Mouse (Mus musculus): Measurements from ENCODE around the gene Gm6217.
"Not testable (repeated sequence)": the region's sequence is repeated elsewhere in the genome, so short reads cannot be mapped to it uniquely, and the experiment has no call there.

The Gm6217 gene

GRCm38 (mm10) chr1:82931326-82931725 is at the start of gene Gm6217:
Gene Gm6217, minus strand, starts transcription at chr1:82931399.
- DNase-seq, result not testable (repeated sequence)

- DNase-seq, result no peak
Observed at GRCm38 (mm10) chr1:82977840-82978239, 46.6 kb upstream of the Gm6217 start.

- DNase-seq, result no peak
Observed at GRCm38 (mm10) chr1:82975750-82976149, 44.6 kb upstream of the Gm6217 start.

DNA sequence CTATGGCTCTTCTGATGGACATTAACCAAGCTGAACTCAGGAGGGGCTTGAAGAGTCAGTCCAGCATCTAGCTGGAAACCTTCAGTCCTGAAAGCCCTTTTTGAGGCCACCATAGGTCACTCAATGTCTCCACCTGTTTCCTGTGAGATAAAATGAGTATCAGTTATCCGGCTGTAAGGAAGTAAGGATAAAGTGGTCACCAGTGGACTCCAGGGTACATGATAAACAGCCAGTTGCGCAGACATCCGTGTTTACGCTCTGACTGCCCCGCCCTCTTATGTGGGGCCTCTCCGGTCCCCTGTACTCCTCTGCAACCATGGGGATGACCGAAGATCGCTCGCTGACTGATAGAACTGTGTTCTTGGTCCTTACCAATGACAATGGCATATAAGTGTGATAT is 43.1 kb upstream of the Gm6217 start:
- DNase-seq, result no peak

GRCm38 (mm10) chr1:82973901-82974300 is 42.7 kb upstream of the Gm6217 start:
- no peak for DNase-seq

DNA sequence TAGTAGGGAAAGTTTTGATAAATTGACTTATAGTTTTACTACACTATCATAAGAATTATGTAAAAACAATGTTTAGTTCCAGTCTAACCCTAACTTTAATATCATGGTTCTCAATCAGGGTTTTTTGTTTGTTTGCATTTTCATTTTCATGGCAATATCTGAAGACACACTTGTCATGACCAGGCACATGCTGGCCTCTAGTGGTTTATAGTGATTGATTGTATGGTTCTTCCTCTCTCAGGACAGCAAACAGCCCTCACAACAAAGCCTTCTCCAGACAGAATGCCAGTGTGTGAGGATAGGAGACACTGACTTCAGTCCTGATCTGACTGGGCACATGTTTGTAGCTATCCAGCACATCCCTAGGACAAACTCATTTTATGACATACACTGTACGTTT is 42.0 kb upstream of the Gm6217 start:
- no peak for DNase-seq

- DNase-seq, result no peak
Observed at GRCm38 (mm10) chr1:82972046-82972445, 40.8 kb upstream of the Gm6217 start.

DNA sequence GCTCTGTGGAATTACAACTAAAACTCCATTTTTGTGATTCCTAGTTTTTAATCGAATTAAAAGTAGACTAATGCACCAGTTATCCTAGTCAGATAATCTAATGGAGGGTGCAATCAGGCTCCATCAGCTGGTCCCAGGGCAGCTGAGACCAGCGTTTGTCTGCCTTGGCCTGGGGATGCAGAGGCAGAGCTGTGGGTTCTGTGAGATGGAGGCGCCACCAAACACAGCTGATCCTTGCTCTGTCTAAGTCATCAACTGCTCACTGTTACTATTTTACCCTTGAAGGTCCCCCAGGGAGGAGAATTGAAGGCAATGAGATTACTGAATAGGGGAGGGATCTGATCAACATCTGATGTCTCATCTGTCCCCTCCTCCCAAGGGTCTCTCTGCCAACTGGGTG is 35.2 kb upstream of the Gm6217 start:
- no peak for DNase-seq

- no peak for DNase-seq
Observed at GRCm38 (mm10) chr1:82959870-82960385, 28.7 kb upstream of the Gm6217 start, which contains the start of gene Gm47955. Gene Gm47955, plus strand, starts transcription at chr1:82960286.

- not testable (repeated sequence) for DNase-seq
Observed at GRCm38 (mm10) chr1:82955913-82956312, 24.7 kb upstream of the Gm6217 start, which contains the start of gene Gm7544. Gene Gm7544, minus strand, starts transcription at chr1:82956013.

DNA sequence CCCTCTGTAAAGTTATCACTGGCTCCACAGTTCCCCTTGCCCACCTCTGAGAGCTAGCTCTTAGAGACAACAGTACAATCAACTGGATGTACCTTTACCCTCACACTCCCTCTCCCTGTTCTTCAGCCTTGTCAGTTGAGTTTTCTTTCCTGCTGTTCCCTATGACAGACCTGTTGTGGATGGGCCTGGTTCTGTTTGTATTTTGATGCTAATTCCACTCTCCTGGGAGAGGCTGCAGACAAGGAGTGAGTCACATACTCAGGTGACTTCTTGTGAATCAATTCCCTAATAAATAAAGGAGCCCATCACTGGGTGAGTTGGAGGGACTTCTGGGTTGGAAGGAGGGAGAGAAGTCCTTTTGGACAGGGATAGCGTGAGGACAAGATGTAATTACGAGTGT is 17.4 kb upstream of the Gm6217 start:
- no peak for DNase-seq

DNA sequence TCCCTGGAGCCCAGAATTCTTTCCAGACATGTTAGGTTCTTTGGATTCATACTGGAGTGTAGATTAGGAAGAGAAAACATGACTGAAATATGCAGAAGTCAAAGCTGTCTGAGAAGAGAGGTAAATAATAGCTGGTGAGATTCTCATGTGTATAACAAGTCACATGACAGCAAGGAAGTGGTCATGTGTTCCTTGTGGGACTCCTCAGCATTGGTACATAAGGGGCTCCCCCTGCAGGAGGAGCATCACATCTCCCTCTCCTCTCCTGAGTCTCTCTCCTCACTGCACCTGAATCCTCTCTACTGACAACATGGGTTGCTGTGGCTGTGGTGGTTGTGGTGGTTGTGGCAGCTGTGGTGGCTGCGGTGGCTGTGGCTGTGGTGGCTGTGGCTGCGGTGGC is 14.8 kb upstream of the Gm6217 start:
- DNase-seq, result not testable (repeated sequence)

DNA sequence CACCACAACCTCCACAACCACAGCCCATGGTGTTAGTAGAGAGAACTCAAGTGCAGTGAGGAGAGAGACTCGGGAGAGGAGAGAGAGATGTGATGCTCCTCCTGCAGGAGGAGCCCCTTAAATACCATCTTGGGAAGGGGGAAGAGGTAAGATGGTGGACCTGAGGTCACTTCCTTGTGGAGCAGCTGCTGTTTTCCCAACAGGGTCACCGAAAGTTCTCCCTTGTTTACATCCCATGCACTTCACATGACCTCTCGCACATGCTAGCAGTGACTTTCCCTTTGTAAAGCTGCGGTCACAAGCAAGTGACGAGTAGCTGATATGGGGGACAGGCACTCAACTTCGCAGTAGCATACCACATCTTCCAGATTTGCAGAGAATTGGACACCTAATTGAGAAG is 12.1 kb upstream of the Gm6217 start, which contains the start of gene A030003K21Rik:
A030003K21Rik (minus strand) TSS at position 94 of the 400 bp plus-strand sequence.
- not testable (repeated sequence) for DNase-seq

DNA sequence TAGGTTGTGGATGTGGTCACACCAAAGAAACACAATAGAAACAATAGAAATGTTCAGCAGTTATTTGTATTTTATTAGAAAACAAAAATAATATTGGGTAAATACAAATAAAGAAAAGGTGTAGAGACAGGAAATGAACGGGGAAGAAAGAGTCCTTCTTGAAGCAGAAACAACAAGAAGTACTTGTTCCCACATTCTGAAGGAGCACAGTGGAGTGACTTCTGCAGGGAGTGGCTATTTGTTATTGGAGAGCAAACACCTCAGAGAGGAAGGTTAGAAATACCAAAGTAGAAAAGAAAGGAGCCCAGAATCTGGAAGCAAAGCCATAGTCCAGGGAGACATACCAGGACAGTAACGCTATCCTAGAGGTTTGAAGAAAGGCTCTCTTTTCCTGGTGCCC is 11.3 kb upstream of the Gm6217 start:
- DNase-seq, result not testable (repeated sequence)

DNA sequence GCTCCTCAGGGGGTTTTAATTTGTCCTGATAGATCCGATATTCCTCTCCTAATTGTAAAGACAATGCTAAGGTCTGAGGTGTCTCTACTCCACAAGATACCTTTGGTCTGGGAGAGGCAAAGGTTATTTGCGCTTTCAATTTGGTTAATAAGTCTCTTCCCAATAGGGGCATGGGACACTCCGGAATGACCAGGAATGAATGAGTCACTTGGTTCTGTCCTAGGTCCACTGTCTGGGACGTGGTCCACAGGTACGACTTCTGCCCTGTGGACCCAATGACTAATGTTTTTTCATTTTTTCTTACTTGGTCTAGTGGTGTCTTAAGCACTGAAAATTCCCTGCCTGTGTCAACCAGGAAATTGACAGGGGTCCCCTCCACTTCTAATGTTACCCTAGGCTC is 7.5 kb upstream of the Gm6217 start:
- DNase-seq, result no peak

DNA sequence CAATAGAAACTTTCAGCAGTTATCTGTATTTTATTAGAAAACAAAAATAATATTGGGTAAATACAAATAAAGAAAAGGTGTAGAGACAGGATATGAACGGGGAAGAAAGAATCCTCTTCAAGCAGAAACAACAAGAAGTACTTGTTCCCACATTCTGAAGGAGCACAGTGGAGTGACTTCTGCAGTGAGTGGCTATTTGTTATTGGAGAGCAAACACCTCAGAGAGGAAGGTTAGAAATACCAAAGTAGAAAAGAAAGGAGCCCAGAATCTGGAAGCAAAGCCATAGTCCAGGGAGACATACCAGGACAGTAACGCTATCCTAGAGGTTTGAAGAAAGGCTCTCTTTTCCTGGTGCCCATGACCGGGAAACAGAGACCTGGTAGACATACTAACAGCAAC is 641 bp downstream of the Gm6217 start:
- DNase-seq, result not testable (repeated sequence)

- DNase-seq, result no peak
Observed at GRCm38 (mm10) chr1:82924650-82925049, 6.5 kb downstream of the Gm6217 start, which contains the start of gene A030014E15Rik. Gene A030014E15Rik, plus strand, starts transcription at chr1:82924917.

GRCm38 (mm10) chr1:82913434-82913833 is 17.8 kb downstream of the Gm6217 start:
- DNase-seq, result not testable (repeated sequence)

DNA sequence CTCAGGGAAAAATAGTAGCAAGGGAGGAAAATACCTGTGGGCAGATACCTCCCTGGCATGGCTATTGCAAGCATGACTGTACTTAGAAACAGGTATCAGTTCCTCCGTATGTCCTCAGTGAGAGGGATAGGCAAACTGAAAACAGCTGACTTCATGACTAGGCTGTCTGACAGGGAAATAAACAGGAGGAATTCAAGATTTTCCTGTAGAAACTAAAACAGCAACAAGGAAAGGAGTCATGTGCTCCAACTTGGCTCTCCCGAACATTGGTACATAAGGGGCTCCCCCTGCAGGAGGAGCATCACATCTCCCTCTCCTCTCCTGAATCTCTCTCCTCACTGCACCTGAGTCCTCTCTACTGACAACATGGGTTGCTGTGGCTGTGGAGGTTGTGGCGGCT is 18.2 kb downstream of the Gm6217 start, which contains the start of gene A030005L19Rik:
A030005L19Rik (plus strand) TSS at position 301 of the 400 bp plus-strand sequence.
- DNase-seq, result no peak

GRCm38 (mm10) chr1:82905886-82906285 is 25.3 kb downstream of the Gm6217 start:
- no peak for DNase-seq

DNA sequence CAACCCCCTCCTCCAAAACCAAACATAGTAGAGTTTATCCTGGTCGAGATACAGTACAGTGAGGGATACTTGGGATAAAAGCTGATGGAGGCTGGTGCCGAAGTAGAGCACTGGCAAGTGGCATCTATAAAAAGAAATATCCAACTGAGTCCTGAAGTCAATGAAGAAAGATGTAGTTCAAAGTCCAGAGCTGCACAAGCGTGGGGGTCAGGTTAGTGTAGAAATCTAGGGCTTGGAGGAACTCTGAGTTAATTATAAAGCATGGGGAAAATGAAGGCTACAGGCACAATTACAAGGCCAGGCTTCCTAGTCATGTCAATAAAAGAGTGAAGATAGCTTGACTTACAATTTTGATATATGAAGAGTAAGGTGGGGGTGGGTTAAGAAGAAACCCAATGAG is 30.0 kb downstream of the Gm6217 start:
- DNase-seq, result no peak

DNA sequence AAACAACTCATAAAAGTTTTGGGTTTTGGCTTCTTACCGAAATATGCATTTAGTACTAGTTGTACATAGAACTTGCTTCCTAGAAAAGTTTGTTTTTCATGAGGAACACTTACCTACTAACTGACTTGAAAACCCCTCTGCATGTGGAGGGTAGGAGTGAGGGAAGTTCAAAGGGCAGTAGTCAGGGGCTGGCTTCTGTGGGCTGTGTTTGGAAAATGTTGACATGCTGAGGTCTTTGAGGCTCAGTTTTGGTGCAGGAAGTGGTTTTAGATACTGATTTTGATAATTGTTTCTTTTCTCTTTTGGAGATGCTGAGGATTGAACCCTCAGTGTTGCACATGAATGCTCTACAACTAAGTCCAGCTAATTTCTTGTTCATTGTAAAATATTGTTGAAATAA is 30.6 kb downstream of the Gm6217 start:
- no peak for DNase-seq

GRCm38 (mm10) chr1:82893269-82893668 is 37.9 kb downstream of the Gm6217 start:
- DNase-seq, result no peak
